Mouse (Mus musculus): Measurements from ENCODE around the gene Smim14.

DNA sequence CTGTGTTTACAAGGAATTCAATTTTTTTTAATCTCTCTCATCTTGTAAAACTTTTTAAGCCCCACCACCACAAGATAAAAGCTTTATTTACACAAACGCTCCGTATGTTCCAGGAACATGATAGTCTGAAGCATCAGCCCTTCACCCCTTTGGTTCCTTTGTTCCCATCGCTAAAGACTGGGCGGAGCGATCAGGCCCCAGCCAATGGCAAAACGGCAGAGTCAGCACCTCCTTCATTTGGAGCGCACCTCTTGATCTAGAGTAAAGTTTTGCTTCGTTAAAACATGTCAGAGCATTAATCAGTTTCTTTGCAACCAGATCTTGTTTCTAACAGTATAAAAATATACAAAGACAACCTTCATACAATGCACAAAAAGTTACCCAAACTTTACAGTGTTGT, 31.2 kb downstream of the Smim14 start:
- TF ChIP-seq CTCF (IDR thresholded peaks at IDR 0.05; ENCODE audit: borderline replicate concordance, control insufficient read depth, extremely low read depth, insufficient read depth, low read length, poor library complexity) (no peak), POLR2A (IDR thresholded peaks at IDR 0.05; ENCODE audit: control insufficient read depth, extremely low read depth, insufficient read depth, low read length, poor library complexity) (no peak)

Data from thymus, adult 2 months (tissue).